Mouse (Mus musculus) E14TG2a.4 (cell line): ENCODE measurements around the gene Fbrsl1.

Source experiments
- H3K27me3 ChIP-seq: 2 replicates; pipeline ENCODE4 v1.6.1; 2014; ENCODE audit warnings: low read length, control low read depth; ENCODE audit not compliant: insufficient read depth
- H3K36me3 ChIP-seq: 2 replicates; pipeline ENCODE4 v1.6.1; 2014; ENCODE audit warnings: low read length, control low read depth; ENCODE audit not compliant: insufficient read depth
- H3K4me1 ChIP-seq: replicated peaks from 2 replicates; pipeline ENCODE4 v1.6.1; 2014; ENCODE audit warnings: low read depth, low read length, control low read depth
- H3K4me3 ChIP-seq: replicated peaks from 2 replicates; pipeline ENCODE4 v1.5.1; 2014; ENCODE audit warnings: mild to moderate bottlenecking, low read length
- H3K9me3 ChIP-seq: 2 replicates; pipeline ENCODE4 v1.6.1; 2014; ENCODE audit warnings: low read length, control low read depth
- CTCF ChIP-seq: conservative IDR thresholded peaks from 2 replicates; pipeline ENCODE4 v1.5.1; 2014; ENCODE audit warnings: low read length
- NANOG ChIP-seq: IDR thresholded peaks from 2 replicates; pipeline ENCODE4 v1.6.1; 2014; ENCODE audit warnings: borderline replicate concordance, low read length, mixed read lengths
- POU5F1 ChIP-seq: IDR thresholded peaks from 2 replicates; pipeline ENCODE4 v1.6.1; 2014; ENCODE audit warnings: low read length, borderline replicate concordance

Gene Fbrsl1

GRCm38 (mm10) chr5:110347006-110347405, 101.3 kb downstream of the Fbrsl1 start:
- no peak overlapping the region for H3K4me3 ChIP-seq
- H3K9me3 ChIP-seq, result no peaks in the 10 kb centered on the region
- peaks cover 37% of the 10 kb centered on the region for H3K4me1 ChIP-seq
- TF ChIP-seq CTCF, result no peak
- TF ChIP-seq NANOG, result no peak
- TF ChIP-seq POU5F1, result no peak
- H3K36me3 ChIP-seq, result peaks cover under 1% of the 10 kb centered on the region; the same call in 1 of the 2 replicates
- peaks cover 25% of the 10 kb centered on the region for H3K27me3 ChIP-seq

GRCm38 (mm10) chr5:110345553-110345952, 102.8 kb downstream of the Fbrsl1 start:
- no peaks in the 10 kb centered on the region for H3K9me3 ChIP-seq
- H3K4me1 ChIP-seq, result peaks cover 40% of the 10 kb centered on the region
- peaks cover 15% of the 10 kb centered on the region for H3K36me3 ChIP-seq
- peaks cover 39% of the 10 kb centered on the region for H3K27me3 ChIP-seq
- no peak for TF ChIP-seq NANOG
- no peak for TF ChIP-seq CTCF
- no peak for TF ChIP-seq POU5F1
- no peak overlapping the region for H3K4me3 ChIP-seq

GRCm38 (mm10) chr5:110344524-110344923, 103.8 kb downstream of the Fbrsl1 start, which contains the start of gene Lrcol1:
Gene Lrcol1, plus strand, starts transcription at chr5:110344730.
- Histone ChIP-seq H3K36me3 (peaks cover 25% of the 10 kb centered on the region), H3K4me1 (peaks cover 38% of the 10 kb centered on the region), H3K4me3 (0 out of 2 replicates have a peak within 1 kb of the TSS, but pooled peaks have one; percentile 7), H3K9me3 (no peaks in the 10 kb centered on the region), H3K27me3 (peaks cover 39% of the 10 kb centered on the region)
- TF ChIP-seq NANOG, result no peak
- TF ChIP-seq POU5F1, result no peak
- TF ChIP-seq CTCF, result no peak

GRCm38 (mm10) chr5:110342648-110343284, 105.5 kb downstream of the Fbrsl1 start, which contains the start of gene P2rx2:
Gene P2rx2, minus strand, starts transcription at chr5:110343212.
- H3K36me3 ChIP-seq, result peaks cover 43% of the 10 kb centered on the region
- H3K4me1 ChIP-seq, result peaks cover 38% of the 10 kb centered on the region
- H3K4me3 ChIP-seq, result peak within 1 kb of the TSS; percentile 83
- TF ChIP-seq CTCF (no peak), NANOG (no peak), POU5F1 (no peak)
- peaks cover 32% of the 10 kb centered on the region for H3K27me3 ChIP-seq
- no peaks in the 10 kb centered on the region for H3K9me3 ChIP-seq

GRCm38 (mm10) chr5:110338792-110339191, 109.5 kb downstream of the Fbrsl1 start:
- H3K9me3 ChIP-seq, result no peaks in the 10 kb centered on the region
- H3K27me3 ChIP-seq, result peaks cover 29% of the 10 kb centered on the region
- no peak overlapping the region for H3K4me3 ChIP-seq
- peaks cover 83% of the 10 kb centered on the region for H3K36me3 ChIP-seq
- TF ChIP-seq CTCF, result no peak
- TF ChIP-seq POU5F1, result no peak
- TF ChIP-seq NANOG, result no peak
- peaks cover 20% of the 10 kb centered on the region for H3K4me1 ChIP-seq

- TF ChIP-seq CTCF (no peak), NANOG (no peak), POU5F1 (no peak)
- Histone ChIP-seq H3K9me3 (no peaks in the 10 kb centered on the region), H3K4me1 (no peaks in the 10 kb centered on the region), H3K27me3 (no peaks in the 10 kb centered on the region), H3K4me3 (no peak overlapping the region), H3K36me3 (peaks cover 94% of the 10 kb centered on the region)
Observed at GRCm38 (mm10) chr5:110330508-110330907, 117.8 kb downstream of the Fbrsl1 start.

GRCm38 (mm10) chr5:110313127-110313526, 135.2 kb downstream of the Fbrsl1 start:
- H3K9me3 ChIP-seq, result no peaks in the 10 kb centered on the region
- H3K4me3 ChIP-seq, result no peak overlapping the region

More at GRCm38 (mm10) chr5:110313127-110313526, 135.2 kb downstream of the Fbrsl1 start:
- no peak for TF ChIP-seq CTCF
- no peak for TF ChIP-seq NANOG
- no peak for TF ChIP-seq POU5F1
- Histone ChIP-seq H3K27me3 (no peaks in the 10 kb centered on the region), H3K36me3 (peaks cover 96% of the 10 kb centered on the region), H3K4me1 (peaks cover 5% of the 10 kb centered on the region; the same call in 1 of the 2 replicates)
